Mouse (Mus musculus): ENCODE measurements at regions not wholly inside any gene's neighbourhood (a gene's known extent, or its start where the extent isn't known, plus 50 kb on each side); places are given as distances from the start of the nearest gene placed in this dataset.
"Not testable (repeated sequence)": the region's sequence is repeated elsewhere in the genome, so short reads cannot be mapped to it uniquely, and the experiment has no call there.

GRCm38 (mm10) chr2:181930037-181930436 lies 60.9 kb upstream of the Gm14496 start:
- DNase-seq (ENCODE audit: low read depth, low spot score), result no peak

DNA sequence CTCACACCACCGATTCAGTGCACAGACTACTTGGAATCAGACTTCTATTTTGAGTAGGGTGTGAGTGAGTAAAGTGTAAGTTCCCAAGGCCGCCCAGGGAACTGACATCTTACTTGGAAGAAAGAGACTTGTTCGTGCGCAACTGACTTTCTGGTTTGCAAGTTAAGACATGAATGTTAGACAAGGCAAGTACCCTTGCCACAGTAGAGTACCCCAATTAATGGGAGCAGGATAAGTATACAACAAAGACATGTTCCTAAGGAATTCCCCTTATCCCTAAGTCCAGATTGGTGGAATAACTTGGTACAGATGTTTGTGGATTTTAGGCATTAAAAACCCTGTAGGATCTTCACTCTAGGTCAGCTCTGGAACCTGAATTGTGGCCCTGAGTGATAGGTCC lies 60.4 kb upstream of the Gm14496 start:
- not testable (repeated sequence) for DNase-seq (ENCODE audit: low read depth, low spot score)

DNA sequence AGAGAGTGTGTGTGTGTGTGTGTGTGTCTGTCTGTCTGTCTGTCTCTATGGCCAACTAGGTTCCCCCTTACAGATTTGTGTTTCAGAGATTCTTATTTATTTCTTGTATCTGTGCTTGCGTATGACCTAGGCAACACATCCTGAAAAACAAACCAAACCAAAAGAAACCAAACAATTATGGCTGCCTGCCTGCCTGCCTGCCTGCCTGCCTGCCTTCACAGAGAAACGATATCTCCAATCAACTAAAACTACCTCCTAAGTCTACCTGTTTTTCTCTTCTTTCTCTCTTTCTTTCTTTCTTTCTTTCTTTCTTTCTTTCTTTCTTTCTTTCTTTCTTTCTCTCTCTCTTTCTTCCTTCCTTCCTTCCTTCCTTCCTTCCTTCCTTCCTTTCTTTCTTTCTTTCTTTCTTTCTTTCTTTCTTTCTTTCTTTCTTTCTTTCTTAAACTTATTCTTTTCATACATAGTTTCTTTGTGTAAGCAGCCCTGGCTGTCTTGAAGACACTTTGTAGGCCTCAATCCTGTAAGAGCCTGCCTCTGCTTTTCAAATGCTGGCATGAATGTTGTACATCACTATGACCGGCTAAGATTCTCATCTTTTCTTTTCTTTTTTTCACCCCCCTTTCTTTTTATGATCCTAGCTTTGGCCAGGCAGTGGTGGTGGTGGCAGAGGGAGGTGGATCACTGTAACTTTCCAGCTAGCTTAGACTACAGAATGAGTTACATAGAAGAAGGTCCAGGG lies 59.7 kb upstream of the Gm14496 start:
- peak; percentile 81 for DNase-seq (ENCODE audit: low read depth, low spot score)

GRCm38 (mm10) chr2:181931918-181932605 lies 58.9 kb upstream of the Gm14496 start:
- peak; percentile 100 for DNase-seq (ENCODE audit: low read depth, low spot score)
